Mouse (Mus musculus) large intestine, adult 2 months (tissue): Measurements from ENCODE around the gene Cul3. TPM values are rescaled to one million over a fixed set of nuclear protein-coding genes. Genes with fewer than 3 reads are reported as not detected.

Experiments
- DNase-seq: peaks from one replicate; pipeline ENCODE4 v3.0.0-alpha.2; 2012; ENCODE audit warnings: low read depth, low spot score
- WGBS: fragments of 180-500 bp; shearing (Covaris S2); methylation state at CpG from one replicate; pipeline ENCODE4 v1.1.7; 2018; 5-methylcytosine and 5-hydroxymethylcytosine counted together
- polyA plus RNA-seq: library from polyadenylated mRNA; depleted of rRNA; stranded (reverse); fragments of >200 nt; gene quantifications from 2 replicates; pipeline ENCODE4 v1.2.3, GENCODE M21; 2012

Gene Cul3
- polyA plus RNA-seq, 1 experiment, result 9.5 TPM

DNA sequence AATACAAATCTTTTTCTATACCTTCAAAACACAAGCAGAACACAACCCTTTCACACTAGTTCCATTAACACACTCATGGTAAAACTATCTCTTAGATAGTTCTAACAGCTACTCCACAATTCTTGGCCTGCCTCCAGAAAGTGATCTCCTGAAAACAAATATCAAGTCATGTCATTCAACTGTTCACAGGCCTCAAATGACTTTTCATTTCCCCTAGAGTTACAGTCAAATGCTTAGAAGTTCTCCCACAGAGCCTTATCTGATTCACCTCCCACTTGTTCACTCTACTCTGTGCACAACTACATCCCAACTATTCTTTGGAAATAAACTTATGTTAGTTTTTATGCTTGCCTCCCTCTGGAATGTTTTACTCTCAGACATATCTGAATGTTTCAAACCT lies 15.9 kb downstream of the Cul3 start:
- DNase-seq, result no peak

DNA sequence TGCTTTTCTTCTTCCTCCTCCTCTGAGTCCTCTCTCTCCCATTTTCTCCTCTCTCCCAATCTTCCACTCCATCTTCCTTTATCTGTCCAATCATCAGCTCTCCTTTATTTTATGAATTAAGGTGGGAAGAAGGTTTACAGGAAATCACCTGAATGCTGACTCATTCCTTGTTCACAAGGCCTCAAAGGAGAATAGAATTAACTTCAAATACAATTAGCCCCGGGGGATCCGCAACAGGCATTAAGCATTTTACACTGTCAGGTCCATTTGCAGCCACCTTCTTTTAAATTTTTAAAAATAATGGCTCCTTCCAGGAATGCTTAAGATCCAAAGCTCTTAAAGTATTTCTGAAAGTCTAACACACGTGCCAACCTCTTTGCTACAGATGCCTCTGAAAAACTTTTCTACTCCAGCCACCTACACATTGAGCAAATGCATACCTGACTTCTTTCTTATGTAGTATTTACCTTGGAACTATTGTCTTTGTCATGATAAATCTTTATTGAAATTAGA lies 24.7 kb downstream of the Cul3 start:
- DNase-seq, result no peak

GRCm38 (mm10) chr1:80293307-80293706 lies 47.0 kb downstream of the Cul3 start:
- no peak for DNase-seq
- 69% methylated on average over 4 of the region's 4 CpGs for WGBS

More for the DNA sequence above, 24.7 kb downstream of the Cul3 start:
- WGBS, result 85% methylated on average over 3 of the region's 3 CpGs

DNA sequence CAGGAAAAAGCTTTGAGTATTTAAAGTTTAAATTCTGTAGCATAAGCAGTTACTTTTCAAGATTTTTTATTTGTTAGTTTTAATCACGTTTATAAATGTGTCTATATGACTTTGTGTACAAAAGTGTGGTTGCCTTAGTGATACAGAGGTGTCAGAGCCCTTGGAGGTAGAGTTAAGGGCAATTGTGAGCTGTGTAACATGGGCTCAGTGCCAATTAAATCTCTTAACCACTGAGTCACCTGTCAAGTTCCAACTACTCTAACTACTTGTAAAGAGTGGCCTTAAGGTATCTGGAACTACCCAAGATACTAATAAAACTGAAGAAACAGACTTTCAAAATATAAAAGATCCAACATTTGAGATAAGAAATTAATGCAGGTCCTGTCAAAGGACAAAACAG lies 61.5 kb downstream of the Cul3 start:
- 24% methylated on average over 1 of the region's 1 CpGs for whole genome bisulfite sequencing
- DNase-seq, result no peak

- DNase-seq, result no peak
- WGBS, result 78% methylated on average over 1 of the region's 1 CpGs
These were observed 79.8 kb downstream of the Cul3 start for GRCm38 (mm10) chr1:80260443-80260842.

DNA sequence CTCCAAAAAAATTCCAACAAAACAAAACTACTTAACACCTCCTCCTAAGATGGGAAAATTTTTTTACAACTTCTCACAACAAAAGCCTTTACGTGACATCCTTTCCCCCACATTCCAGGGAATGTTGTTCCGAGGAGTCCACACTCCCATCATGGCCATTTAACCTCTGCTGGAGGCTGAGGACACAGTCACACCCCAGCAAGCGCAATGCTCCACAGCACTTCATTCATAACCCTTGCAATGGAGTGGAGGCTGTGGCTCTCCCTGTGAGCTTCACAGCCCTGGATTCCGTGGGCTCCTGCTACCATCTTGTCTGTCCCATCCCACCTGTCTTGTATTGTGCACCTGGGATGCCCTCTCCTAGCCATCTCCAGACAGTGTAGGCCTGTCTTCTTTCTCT lies 81.6 kb downstream of the Cul3 start:
- no peak for DNase-seq
- 62% methylated on average over 4 of the region's 4 CpGs for WGBS

- no peak for DNase-seq
These were observed 87.0 kb downstream of the Cul3 start for GRCm38 (mm10) chr1:80253309-80253708.

DNA sequence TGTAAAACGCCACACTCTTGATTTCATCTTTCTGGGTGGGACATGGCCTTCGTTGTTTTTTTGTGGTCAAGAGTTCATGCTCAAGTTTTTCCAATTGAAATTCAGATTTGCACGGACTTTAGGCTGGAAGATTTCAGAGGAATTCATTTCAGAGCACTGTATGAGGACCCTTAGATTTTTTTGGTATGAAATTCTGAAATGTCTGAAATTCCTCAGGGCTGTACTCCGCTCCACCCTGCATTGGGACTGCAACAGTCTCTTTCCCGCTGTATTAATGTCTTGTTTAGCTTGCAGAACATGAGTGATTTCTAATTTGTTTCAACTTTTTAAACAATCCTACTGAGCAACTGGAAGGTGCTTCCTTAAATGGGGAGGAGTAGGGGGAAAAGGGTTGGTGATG lies 90.0 kb downstream of the Cul3 start:
- no peak for DNase-seq
- 83% methylated on average over 5 of the region's 5 CpGs for WGBS

DNA sequence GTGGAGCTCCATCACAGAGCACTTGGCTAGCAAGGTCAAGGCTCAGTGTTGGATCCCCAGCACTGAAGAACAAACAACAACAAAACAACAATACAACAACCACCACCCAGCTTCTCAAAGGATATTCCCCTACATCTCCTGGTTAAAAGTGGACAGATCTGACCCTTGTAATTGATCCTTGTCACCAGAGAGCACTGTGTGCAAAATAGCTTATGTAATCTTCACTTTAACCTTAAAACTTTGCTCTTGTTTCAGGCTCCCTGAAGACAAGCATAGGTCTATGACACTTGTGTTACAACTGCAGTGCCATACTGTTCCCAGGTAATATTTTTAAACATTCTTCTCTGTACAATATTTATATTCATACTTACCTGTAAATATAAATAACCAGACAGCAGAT lies 93.1 kb downstream of the Cul3 start:
- DNase-seq, result no peak

GRCm38 (mm10) chr1:80244123-80244522 lies 96.2 kb downstream of the Cul3 start:
- DNase-seq, result no peak

GRCm38 (mm10) chr1:80241579-80241978 lies 98.7 kb downstream of the Cul3 start:
- 83% methylated on average over 6 of the region's 6 CpGs for WGBS
- DNase-seq, result no peak

More at GRCm38 (mm10) chr1:80244123-80244522, 96.2 kb downstream of the Cul3 start:
- WGBS, result 39% methylated on average over 3 of the region's 3 CpGs

- no peak for DNase-seq
- WGBS, result 56% methylated on average over 12 of the region's 12 CpGs
These were observed 100.1 kb downstream of the Cul3 start for GRCm38 (mm10) chr1:80240017-80240660.

DNA sequence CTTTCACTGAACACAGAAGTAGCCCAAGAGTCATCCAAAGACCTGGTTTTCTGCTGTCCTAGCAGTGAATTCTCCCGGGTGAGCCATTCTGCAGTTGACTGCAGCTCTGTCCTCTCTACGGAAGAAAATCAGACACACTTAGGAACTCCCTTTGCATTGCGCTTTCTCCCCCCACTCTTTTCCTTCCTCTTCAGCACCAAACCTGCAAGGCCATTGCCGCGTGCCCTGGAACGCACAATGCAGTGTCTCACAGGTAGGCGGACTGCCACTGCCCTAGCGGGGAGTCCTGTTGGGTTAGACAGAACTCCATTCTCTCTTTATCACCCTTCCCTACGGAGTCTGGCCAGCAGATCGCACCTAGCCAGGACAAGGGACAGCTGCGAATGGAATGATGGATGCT lies 100.8 kb downstream of the Cul3 start:
- no peak for DNase-seq
- WGBS, result 75% methylated on average over 11 of the region's 11 CpGs

GRCm38 (mm10) chr1:80236951-80237702 lies 103.2 kb downstream of the Cul3 start:
- DNase-seq, result no peak
- 71% methylated on average over 11 of the region's 11 CpGs for WGBS

DNA sequence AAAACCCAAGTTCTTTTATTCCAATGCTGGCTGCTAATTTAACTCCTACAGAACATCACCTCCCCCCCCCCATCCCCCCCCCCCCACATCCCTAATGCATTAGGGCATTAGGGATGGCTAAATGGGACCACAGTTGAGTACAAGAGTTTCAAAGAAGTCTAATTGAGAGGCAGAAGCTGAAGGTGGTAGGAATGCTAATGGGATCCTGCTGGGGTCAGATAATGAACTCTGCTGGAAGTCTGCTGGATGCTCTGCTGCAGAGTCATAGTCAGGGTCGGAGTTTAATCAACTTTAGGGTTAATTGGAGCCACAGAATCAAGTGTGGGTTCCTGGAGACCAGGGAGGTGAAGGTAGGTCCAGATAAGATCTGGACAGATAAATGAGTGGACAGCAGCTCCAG lies 104.2 kb downstream of the Cul3 start:
- 31% methylated on average over 1 of the region's 1 CpGs for WGBS

DNA sequence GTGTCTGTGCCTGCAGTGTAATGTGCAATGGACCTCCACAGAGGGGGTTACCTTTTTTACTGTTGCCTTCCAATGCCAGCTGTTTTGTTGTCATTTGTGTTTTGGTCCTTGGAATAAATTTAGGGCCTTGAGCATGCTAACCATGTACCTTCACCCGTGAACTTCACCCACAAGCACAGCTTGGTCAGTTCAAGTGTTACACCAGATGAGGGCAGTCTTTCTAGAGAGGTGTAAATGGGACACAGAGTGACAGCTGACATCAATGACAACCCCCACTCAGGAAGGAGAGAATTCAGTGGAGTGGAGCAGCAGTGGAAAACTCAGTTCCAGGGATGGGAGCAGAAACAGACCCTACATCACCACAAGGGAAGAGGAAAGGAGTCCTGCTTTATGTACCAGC lies 109.7 kb downstream of the Cul3 start:
- no peak for DNase-seq
- 71% methylated on average over 1 of the region's 1 CpGs for WGBS

More for the DNA sequence above, 104.2 kb downstream of the Cul3 start:
- no peak for DNase-seq

DNA sequence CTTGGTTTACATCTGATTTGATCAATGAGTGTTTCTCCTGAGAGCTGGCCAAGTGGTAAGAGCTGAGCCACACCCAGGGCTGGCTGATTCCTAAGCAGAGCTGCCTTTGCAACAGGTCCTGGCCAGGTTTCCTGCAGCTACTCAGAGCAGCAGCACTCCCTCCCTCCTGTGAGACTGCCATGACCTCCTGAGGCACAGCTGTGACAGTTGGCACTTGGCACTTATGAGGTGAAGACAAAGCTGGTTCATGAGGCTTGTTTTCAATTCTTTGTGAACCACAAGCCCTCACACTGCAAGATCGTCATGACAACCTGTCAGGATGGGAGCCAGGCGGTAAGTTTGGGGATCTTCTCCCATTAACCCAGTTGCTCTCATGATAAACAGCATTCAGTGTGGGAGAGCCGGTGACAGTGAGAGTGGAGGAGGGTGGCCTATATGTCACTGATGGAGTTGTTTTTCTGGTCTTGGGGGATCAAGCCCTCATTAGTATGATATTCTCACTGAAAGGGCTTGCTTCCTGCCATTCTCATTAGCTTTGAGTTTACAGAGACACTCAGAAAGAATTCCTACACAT lies 115.4 kb downstream of the Cul3 start:
- DNase-seq, result no peak
- WGBS, result 50% methylated on average over 3 of the region's 3 CpGs

GRCm38 (mm10) chr1:80221151-80221550 lies 119.1 kb downstream of the Cul3 start:
- DNase-seq, result no peak
- 59% methylated on average over 4 of the region's 4 CpGs for WGBS

- no peak for DNase-seq
- 76% methylated on average over 6 of the region's 6 CpGs for WGBS
These were observed 122.0 kb downstream of the Cul3 start, which contains the start of gene Fam124b for GRCm38 (mm10) chr1:80218268-80218667. Gene Fam124b, minus strand, starts transcription at chr1:80218473.
